Mouse (Mus musculus) urinary bladder, postnatal 14 days (tissue): ENCODE data around the gene Lrrc19.
A peak's percentile ranks its signal among the peaks of the same experiment; 100 is the strongest.
"Not testable (repeated sequence)": the region's sequence is repeated elsewhere in the genome, so short reads cannot be mapped to it uniquely, and the experiment has no call there.

Source experiments
- DNase-seq: peaks from one replicate; pipeline ENCODE4 v3.0.0; 2021; ENCODE audit warnings: low spot score

Gene Lrrc19

GRCm38 (mm10) chr4:94649920-94650319 is at the start of gene Lrrc19:
Gene Lrrc19, minus strand, starts transcription at chr4:94650144.
- DNase-seq, result no peak

- no peak for DNase-seq
Observed at GRCm38 (mm10) chr4:94696368-94696767, 46.4 kb upstream of the Lrrc19 start.

GRCm38 (mm10) chr4:94692175-94692574 is 42.2 kb upstream of the Lrrc19 start:
- no peak for DNase-seq

GRCm38 (mm10) chr4:94691078-94691477 is 41.1 kb upstream of the Lrrc19 start:
- DNase-seq, result no peak

GRCm38 (mm10) chr4:94689804-94690203 is 39.9 kb upstream of the Lrrc19 start:
- DNase-seq, result not testable (repeated sequence)

GRCm38 (mm10) chr4:94683305-94683704 is 33.4 kb upstream of the Lrrc19 start:
- DNase-seq, result no peak

GRCm38 (mm10) chr4:94682029-94682428 is 32.1 kb upstream of the Lrrc19 start:
- DNase-seq, result no peak

- no peak for DNase-seq
Observed at GRCm38 (mm10) chr4:94681181-94681580, 31.2 kb upstream of the Lrrc19 start.

- no peak for DNase-seq
Observed at GRCm38 (mm10) chr4:94680662-94681061, 30.7 kb upstream of the Lrrc19 start.

GRCm38 (mm10) chr4:94669718-94670117 is 19.8 kb upstream of the Lrrc19 start:
- DNase-seq, result no peak

- not testable (repeated sequence) for DNase-seq
Observed at GRCm38 (mm10) chr4:94650426-94651175, 657 bp upstream of the Lrrc19 start.

GRCm38 (mm10) chr4:94643141-94643540 is 6.8 kb downstream of the Lrrc19 start:
- DNase-seq, result no peak

GRCm38 (mm10) chr4:94620077-94620476 is 29.9 kb downstream of the Lrrc19 start:
- no peak for DNase-seq

- no peak for DNase-seq
Observed at GRCm38 (mm10) chr4:94614627-94615006, 35.3 kb downstream of the Lrrc19 start.

- peak; percentile 96 for DNase-seq
Observed at GRCm38 (mm10) chr4:94613972-94614626, 35.8 kb downstream of the Lrrc19 start, which contains the start of gene Ift74. Gene Ift74, plus strand, starts transcription at chr4:94614491.

- no peak for DNase-seq
Observed at GRCm38 (mm10) chr4:94610339-94610738, 39.6 kb downstream of the Lrrc19 start.

GRCm38 (mm10) chr4:94605591-94605990 is 44.4 kb downstream of the Lrrc19 start:
- no peak for DNase-seq

GRCm38 (mm10) chr4:94604452-94605019 is 45.4 kb downstream of the Lrrc19 start:
- no peak for DNase-seq

- peak; percentile 90 for DNase-seq
Observed at GRCm38 (mm10) chr4:94603031-94603629, 46.8 kb downstream of the Lrrc19 start, which contains the start of gene Plaa. Gene Plaa, minus strand, starts transcription at chr4:94603244.

GRCm38 (mm10) chr4:94602496-94603030 is 47.4 kb downstream of the Lrrc19 start:
- DNase-seq, result peak; percentile 38

GRCm38 (mm10) chr4:94601395-94601794 is 48.5 kb downstream of the Lrrc19 start:
- no peak for DNase-seq

- DNase-seq, result no peak
Observed at GRCm38 (mm10) chr4:94592709-94593108, 57.2 kb downstream of the Lrrc19 start.
